Mouse (Mus musculus) thymus, adult 2 months (tissue): ENCODE results near the gene Tmem240. TPM values are rescaled to one million over a fixed set of nuclear protein-coding genes. Genes with fewer than 3 reads are reported as not detected.

Experiments
- DNase-seq: peaks from one replicate; pipeline ENCODE4 v3.0.0; 2021
- H3K27ac ChIP-seq: fragments of 200-500 bp; 2 replicates; pipeline ENCODE4 v1.5.1; 2012; ENCODE audit warnings: low read length, control low read depth; ENCODE audit not compliant: control insufficient read depth, insufficient read depth
- H3K27me3 ChIP-seq: fragments of 200-500 bp; 2 replicates; pipeline ENCODE4 v1.6.1; 2012; ENCODE audit warnings: mild to moderate bottlenecking, low read length, moderate library complexity, mixed read lengths; ENCODE audit not compliant: control insufficient read depth, insufficient read depth
- H3K36me3 ChIP-seq: fragments of 200-500 bp; 2 replicates; pipeline ENCODE4 v1.6.1; 2012; ENCODE audit warnings: mild to moderate bottlenecking, low read length, moderate library complexity; ENCODE audit not compliant: control insufficient read depth, insufficient read depth
- H3K4me1 ChIP-seq: fragments of 200-500 bp; replicated peaks from 2 replicates; pipeline ENCODE4 v1.6.1; 2012; ENCODE audit warnings: low read length; ENCODE audit not compliant: control insufficient read depth, insufficient read depth
- H3K4me3 ChIP-seq: fragments of 200-500 bp; 2 replicates; pipeline ENCODE4 v1.5.1; 2012; ENCODE audit warnings: mild to moderate bottlenecking, low read length, control low read depth, moderate library complexity; ENCODE audit not compliant: control insufficient read depth, insufficient read depth
- CTCF ChIP-seq: fragments of 200-500 bp; IDR thresholded peaks from 2 replicates; pipeline ENCODE4 v1.5.1; 2012; ENCODE audit warnings: mild to moderate bottlenecking, control low read depth, low read length, moderate library complexity, borderline replicate concordance; ENCODE audit not compliant: control insufficient read depth, poor library complexity, insufficient read depth; ENCODE audit errors: extremely low read depth
- POLR2A ChIP-seq: fragments of 200-500 bp; IDR thresholded peaks from 2 replicates; pipeline ENCODE4 v1.6.1; 2012; ENCODE audit warnings: mild to moderate bottlenecking, low read length, control low read depth, moderate library complexity; ENCODE audit not compliant: control insufficient read depth, poor library complexity, insufficient read depth; ENCODE audit errors: extremely low read depth
- WGBS: fragments of 180-500 bp; shearing (Covaris S2); methylation state at CpG from one replicate; pipeline ENCODE4 v1.1.7; 2018; 5-methylcytosine and 5-hydroxymethylcytosine counted together
- polyA plus RNA-seq: library from polyadenylated mRNA; depleted of rRNA; stranded (reverse); fragments of >200 nt; gene quantifications from 2 replicates; pipeline ENCODE4 v1.2.3, GENCODE M21; 2012

Gene Tmem240
- polyA plus RNA-seq, 1 experiment: 4.9 TPM

DNA sequence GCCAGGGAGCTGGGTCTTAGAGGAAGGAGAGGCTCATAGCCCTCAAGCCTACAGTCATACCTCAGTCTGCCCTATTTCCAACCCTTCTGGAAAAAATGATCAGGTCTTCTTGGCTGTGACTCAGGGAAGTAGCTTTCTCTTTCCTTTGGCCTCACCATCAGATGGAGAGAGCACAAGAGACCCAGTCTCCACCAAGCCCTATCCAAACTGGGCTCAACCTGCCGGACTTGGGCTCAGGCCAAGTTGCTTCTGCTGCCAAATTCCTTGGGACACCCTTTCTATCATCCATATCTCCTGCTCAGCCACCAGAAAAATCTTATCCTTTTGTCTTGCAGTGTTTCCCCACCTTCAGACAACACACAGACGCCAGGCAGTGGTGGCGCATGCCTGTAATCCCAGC, 41.3 kb downstream of the Tmem240 start:
- no peak for TF ChIP-seq POLR2A
- TF ChIP-seq CTCF: no peak
- Histone ChIP-seq H3K27ac (no peak overlapping the region), H3K4me1 (peaks cover 14% of the 10 kb centered on the region), H3K4me3 (no peak overlapping the region), H3K36me3 (no peaks in the 10 kb centered on the region), H3K27me3 (no peaks in the 10 kb centered on the region)
- no peak for DNase-seq
- WGBS: 90% methylated on average over 3 of the region's 3 CpGs

DNA sequence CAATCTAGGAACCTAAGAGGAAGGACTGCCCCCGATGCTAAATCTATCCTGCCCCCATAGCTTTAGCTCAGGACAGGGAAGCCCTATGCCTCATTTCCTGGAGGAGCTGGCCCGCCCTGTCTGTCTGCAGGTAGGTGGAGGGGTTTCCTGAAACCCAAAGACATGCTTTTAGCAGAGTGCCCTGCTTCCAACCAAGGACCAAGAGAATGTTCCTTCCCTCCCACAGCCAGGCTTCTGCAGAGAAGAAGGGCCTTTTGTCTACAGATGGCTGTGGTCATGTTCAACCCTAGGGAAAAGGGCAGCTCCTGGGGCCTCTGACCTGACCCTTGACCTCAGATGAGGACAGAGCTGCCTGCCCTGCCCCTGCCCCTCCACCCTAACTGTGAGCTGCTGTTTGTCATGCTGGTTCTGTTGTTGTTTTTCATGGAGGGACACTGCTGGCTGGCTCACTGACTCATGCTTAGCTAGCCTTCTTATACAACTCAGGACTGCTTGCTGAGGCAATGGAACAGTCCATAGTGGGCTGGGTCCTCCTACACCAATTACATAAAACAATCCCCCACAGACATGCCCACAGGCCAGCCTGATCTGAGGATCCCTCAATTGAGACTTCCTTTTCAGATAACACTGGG, 42.2 kb downstream of the Tmem240 start:
- Histone ChIP-seq H3K4me1 (peaks cover 14% of the 10 kb centered on the region), H3K4me3 (no peak overlapping the region), H3K27ac (no peak overlapping the region), H3K36me3 (no peaks in the 10 kb centered on the region), H3K27me3 (no peaks in the 10 kb centered on the region)
- no peak for DNase-seq
- TF ChIP-seq CTCF (no peak), POLR2A (no peak)
- WGBS: 53% methylated on average over 2 of the region's 2 CpGs

DNA sequence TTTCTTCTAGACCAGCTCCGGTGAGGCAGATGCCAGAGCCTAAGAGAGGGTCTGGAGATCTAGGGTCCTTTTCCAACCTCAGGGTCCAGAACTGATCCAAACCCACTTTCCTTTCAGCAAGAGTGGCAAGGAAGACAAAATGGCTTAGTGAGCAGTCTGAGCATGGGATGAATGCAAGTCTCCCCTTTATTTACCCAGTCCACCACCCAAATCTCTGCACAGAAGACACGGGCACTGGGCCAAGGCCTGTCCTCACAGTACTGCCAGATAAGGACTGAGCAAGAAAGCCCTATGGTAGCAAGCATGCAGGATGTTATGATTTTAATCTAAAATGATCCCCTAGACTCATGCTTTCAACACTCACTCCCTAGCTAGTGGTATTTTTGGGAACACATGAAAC, 43.2 kb downstream of the Tmem240 start:
- WGBS: 97% methylated on average over 2 of the region's 2 CpGs
- no peak overlapping the region for H3K27ac ChIP-seq
- H3K4me3 ChIP-seq: no peak overlapping the region
- H3K27me3 ChIP-seq: no peaks in the 10 kb centered on the region
- TF ChIP-seq POLR2A: no peak
- no peak for TF ChIP-seq CTCF
- H3K36me3 ChIP-seq: no peaks in the 10 kb centered on the region
- H3K4me1 ChIP-seq: peaks cover 14% of the 10 kb centered on the region
- no peak for DNase-seq

- peaks cover 14% of the 10 kb centered on the region; the same call in 1 of the 2 replicates for H3K4me1 ChIP-seq
- WGBS: 94% methylated on average over 4 of the region's 4 CpGs
- TF ChIP-seq POLR2A (no peak), CTCF (no peak)
- no peaks in the 10 kb centered on the region for H3K36me3 ChIP-seq
- no peak overlapping the region for H3K4me3 ChIP-seq
- DNase-seq: no peak
- H3K27ac ChIP-seq: no peak overlapping the region
- H3K27me3 ChIP-seq: peaks cover 2% of the 10 kb centered on the region; the same call in 1 of the 2 replicates
Measured at GRCm38 (mm10) chr4:155779498-155779897, 44.9 kb downstream of the Tmem240 start.

DNA sequence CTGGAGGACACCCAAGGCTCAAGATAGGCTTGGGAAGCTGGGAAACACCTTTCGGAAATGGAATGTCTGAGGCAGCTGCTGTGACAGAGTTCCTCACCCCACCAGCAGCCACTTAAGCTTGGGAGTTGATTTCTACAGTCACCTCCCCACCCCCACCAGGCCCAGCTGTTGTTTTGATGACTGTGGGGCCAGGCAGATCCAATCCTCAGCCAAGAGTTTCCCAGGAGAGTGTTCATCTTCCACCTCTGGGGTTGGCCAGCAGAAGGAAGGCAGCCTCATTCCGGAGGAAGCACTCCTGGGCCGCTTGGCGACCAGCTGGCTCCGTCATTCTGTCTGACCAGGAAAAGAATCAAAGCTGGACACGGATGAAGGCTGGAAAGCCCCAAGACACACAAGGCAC, 46.3 kb downstream of the Tmem240 start:
- DNase-seq: no peak
- H3K36me3 ChIP-seq: no peaks in the 10 kb centered on the region

GRCm38 (mm10) chr4:155783486-155784080, 49.0 kb downstream of the Tmem240 start:
- TF ChIP-seq POLR2A: no peak
- TF ChIP-seq CTCF: no peak

More for the DNA sequence above, 46.3 kb downstream of the Tmem240 start:
- Histone ChIP-seq H3K4me1 (peaks cover 5% of the 10 kb centered on the region; the same call in 1 of the 2 replicates), H3K4me3 (no peak overlapping the region), H3K27ac (no peak overlapping the region), H3K27me3 (peaks cover 4% of the 10 kb centered on the region; the same call in 1 of the 2 replicates)
- no peak for TF ChIP-seq CTCF
- TF ChIP-seq POLR2A: no peak
- WGBS: 71% methylated on average over 6 of the region's 6 CpGs

More at GRCm38 (mm10) chr4:155783486-155784080, 49.0 kb downstream of the Tmem240 start:
- Histone ChIP-seq H3K4me1 (0 out of 2 replicates have a peak, but pooled peaks cover 5% of the 10 kb centered on the region), H3K4me3 (no peak overlapping the region; the same call in 1 of the 2 replicates), H3K27me3 (peaks cover 4% of the 10 kb centered on the region; the same call in 1 of the 2 replicates), H3K27ac (no peak overlapping the region), H3K36me3 (no peaks in the 10 kb centered on the region)
- WGBS: 47% methylated on average over 16 of the region's 16 CpGs
- DNase-seq: no peak
